Mouse (Mus musculus): ENCODE measurements around the gene C4b.
"Not testable (repeated sequence)": the region's sequence is repeated elsewhere in the genome, so short reads cannot be mapped to it uniquely, and the experiment has no call there.

The C4b gene

DNA sequence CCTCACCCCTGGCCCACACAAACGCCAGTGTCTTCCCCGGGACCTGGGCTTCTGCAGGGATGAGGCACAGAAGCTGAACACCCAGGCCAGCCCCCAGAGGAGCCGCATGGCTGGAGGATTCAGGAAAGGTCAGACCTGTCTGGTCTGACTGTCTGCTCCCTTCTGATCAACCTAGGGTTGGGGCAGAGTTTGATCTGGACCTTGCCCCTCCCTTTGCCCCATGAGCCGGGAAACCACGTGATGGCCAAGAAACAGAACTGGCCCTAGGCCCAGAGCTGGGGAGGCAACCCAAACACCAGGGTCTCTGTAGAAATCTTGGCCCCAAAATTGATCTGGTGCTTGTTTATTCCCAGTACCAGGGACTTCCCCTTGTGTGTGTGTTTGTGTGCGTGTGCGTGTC lies at the start of gene C4b:
Gene C4b, minus strand, starts transcription at position 164 of the 400 bp plus-strand sequence.
- DNase-seq (ENCODE audit: low spot score in 2 of 2), result no peak

DNA sequence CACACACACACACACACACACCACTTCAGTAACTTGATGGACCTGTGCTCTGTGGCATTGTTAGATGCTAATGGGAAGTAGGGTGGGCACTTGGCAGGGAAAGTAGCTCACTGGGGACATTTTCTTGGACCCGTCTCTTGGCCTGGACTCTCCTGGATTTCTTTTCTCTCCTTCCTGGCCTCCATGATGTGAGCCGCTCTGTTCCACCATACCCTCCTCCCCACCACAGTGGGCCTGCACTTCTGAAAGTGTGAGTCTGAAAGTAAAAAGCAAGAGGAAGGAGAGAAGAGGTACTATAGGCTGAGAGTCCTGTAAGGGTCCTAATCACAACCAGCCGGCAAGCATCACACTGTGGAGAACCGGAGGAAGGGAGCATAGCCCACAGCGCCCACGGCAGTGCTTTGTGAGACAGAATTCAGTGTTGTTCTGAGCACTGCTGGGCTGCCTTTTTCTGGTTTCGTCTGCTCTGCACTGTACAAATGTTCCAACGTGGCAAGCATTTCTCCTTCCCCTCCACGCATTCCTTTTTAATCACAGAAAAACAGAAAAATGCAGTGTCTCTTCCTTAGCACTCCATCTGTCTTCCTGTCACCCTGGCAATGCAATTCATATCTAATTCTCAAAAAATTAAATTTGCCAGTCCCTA lies 34.1 kb upstream of the C4b start:
- DNase-seq (ENCODE audit: low spot score in 2 of 2), result peak; percentile 27 to 34

DNA sequence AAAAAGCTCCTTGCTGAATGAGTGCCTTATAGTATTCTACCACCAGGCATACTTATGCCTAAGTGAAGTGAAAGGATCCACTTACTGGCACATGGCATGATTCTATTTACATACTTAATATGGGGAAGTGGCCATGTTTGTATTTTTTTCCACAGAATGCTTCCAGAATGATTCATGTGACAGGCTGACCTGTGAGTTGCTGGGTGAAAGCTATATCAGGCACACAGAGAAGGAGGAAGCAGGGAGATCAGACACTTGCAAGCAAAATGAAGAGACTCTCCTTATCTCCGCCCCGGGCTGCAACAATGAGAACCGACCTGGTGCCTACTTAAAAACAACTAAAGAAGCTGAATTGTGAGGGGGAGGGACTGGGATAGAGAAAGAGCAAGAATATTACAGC lies 17.8 kb upstream of the C4b start:
- DNase-seq (ENCODE audit: low spot score in 2 of 2), result no peak

DNA sequence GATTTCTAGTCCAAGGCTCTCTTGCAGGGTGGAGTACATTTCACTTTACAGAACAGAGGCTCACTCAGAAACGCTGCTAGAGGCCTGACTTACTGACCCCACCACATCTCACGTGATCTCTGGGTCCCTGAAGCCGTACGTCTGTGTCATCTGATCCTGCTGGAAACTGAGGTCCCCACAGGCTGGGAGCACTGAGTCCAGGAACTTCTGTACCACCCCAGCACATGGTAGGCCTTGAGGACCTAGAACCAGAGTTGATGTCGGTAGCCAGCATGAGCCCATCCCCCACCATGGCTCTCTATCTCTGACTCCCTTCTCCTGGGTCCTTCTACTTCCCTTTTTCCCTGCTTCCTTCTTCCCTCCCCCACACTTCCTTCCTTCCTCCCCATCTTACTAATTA lies 2.8 kb upstream of the C4b start:
- no peak for DNase-seq (ENCODE audit: low spot score in 2 of 2)

DNA sequence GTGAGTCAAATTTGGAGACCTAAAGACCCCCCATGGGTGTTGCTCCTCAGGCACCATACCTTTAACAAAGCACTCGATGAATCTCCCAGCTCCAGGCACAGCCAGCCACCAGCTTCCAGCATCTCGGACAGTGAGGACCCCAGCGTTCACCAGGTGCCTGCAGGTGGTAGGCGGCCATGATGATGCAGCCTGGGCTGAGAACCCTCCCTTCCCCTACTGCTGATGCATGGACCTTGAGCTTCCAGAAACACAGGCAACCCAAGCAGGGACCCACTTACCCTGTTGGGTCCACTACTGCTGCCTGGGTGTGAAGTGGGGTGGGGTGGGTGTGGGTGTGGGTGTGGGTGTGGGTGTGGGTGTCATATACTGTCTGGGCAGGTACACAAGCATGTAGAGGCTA lies 1.5 kb upstream of the C4b start:
- not testable (repeated sequence) for DNase-seq (ENCODE audit: low spot score in 2 of 2)

DNA sequence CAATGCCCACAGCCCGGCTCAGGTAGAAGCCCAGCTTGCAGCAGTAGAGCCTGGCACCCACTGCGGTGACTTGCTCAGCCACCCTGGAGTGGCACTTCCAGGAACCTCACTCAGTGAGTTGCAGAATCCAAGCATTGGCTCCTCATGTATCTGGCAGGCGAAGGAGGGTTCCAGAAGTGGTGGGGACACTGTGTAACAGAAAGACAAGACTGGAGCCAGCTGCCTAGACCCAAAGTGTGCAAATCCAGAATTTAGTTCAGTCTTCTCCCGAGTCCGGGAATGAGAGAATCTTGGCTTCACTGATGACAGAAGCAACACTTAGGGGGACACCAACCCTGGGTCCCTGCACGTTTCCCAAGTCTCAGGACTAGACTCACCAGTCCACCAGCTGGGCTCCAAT lies 929 bp upstream of the C4b start:
- DNase-seq (ENCODE audit: low spot score in 2 of 2), result not testable (repeated sequence)

DNA sequence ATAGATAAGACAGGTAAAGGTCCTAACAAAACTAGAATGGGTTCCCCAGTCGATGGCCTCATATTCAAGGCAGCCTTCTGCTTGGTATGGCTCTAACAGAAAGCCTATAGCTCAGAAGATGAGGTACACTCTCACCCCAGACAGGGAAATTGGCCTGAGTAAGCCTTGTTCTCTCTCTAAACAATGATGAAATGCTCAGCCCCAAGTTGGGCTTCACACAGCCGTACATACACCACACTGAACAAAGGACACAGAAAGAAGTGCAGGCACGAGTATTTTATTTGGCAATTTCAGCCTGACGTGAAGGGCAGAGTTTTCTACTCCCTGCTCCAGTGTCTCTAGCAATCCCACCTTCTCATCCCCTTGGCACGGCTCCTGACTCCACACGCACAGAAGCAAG lies 524 bp upstream of the C4b start:
- DNase-seq (ENCODE audit: low spot score in 2 of 2), result no peak

DNA sequence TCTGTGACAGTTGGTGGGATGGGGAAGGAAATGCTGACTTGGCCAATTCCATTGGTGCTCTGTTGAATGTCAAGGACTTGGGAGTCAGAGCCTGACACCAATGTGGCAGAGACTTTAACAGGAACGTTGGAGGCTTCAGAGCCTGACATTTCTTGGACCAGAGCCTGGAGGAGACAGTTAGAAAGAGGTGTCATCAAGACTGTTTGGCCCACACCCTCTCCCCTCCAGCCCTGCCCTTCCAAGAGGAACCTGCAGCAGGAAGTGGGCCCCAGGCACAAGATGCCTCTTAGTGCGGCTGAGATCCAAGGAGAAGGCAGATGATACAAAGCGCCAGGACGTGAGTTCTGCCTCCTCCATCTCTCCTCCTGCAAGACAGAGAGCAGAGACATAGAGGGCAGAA lies 3.4 kb downstream of the C4b start:
- DNase-seq (ENCODE audit: low spot score in 2 of 2), result no peak

DNA sequence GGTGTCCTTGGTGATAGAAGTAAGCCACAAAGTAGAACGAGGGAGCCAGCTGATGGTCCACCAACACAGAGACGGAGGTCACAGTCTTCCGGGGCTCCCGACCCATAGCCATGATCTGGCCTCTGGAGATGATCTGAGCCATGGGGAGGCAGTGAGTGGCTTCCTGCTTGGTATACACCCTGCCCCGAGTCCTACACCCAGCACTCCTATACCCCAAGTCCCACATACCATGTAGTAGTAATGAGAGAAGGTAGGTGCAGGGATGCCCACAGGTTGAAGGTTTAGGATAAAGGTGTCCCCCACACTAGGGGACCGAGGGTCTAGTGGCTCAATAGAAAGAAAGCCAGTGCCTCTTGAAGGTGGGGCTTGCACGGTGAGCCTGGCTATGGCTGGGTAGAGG lies 4.0 kb downstream of the C4b start:
- DNase-seq (ENCODE audit: low spot score in 2 of 2), result not testable (repeated sequence)

DNA sequence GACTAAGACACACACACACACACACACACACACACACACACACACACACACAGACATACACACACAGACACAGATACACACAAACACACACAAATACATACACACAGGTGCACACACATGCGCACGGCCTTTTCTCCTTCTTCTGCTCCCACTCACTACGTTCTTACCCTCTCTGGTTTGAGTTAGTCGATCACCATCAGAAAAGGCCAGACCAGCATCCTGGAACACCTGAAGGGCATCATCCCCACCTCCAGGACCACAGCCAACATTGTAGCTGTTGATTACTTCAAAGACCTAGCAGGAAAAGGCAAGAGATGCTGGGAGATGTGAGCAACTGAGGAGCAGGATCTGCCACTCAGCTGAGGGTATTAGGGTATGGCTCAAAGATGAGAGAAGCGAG lies 6.2 kb downstream of the C4b start:
- DNase-seq (ENCODE audit: low spot score in 2 of 2), result not testable (repeated sequence)

DNA sequence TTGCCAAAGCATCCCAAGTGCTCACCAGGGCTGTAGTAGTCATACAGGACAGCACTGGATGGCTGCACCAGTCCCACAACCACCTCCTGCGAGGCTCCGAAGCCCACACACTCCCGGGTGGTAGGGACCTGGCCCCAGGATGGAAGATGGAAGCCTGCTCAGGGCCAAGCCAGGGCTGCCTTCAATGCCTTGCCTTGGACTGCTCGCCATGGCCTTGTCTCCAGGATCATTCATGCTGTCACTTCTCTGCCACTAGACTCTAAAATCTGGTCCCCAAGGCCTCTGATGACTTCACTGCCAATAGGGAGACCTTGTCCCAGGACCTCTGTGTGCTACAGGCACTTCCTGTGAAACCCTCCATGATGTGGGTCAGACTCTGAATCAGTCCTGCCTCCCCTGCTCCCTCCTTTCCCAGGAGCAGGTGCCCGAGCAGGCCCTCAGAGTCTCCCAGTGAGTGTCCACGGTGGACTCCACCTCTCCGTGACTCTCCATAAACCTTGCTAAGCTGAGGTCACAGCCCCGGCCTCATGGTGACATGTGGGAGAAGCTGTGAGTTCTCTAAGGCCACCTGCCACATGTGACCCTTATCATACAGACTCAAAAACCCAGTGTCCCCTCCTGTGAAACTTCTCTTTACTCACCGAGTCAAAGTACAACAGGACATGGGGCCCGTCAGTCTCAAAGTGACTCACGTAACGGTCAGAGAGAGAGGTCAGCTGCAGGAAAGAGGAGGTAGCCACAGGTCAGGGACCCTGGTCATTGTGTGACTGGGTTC lies 13.7 kb downstream of the C4b start:
- not testable (repeated sequence) for DNase-seq (ENCODE audit: low spot score in 2 of 2)

DNA sequence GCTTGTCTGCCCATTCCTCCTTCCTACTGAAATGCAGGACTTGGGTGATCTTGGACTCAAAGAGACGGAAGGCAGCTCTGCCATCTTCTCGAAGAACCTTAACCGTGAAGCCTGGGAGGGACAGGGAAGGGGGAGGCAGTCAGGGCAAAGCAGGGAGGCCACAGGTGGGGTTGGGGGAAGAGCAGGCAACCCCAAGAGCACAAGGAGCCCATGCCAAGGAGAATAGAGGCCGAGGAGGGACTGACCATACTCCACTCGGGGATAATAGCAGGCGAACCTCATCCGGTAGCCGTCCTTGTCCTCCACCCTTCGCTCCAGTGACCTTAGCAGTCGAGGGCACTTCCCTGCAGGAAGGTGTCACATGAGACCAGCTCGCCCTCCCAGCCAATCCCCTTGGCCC lies 14.5 kb downstream of the C4b start:
- not testable (repeated sequence) for DNase-seq (ENCODE audit: low spot score in 2 of 2)

DNA sequence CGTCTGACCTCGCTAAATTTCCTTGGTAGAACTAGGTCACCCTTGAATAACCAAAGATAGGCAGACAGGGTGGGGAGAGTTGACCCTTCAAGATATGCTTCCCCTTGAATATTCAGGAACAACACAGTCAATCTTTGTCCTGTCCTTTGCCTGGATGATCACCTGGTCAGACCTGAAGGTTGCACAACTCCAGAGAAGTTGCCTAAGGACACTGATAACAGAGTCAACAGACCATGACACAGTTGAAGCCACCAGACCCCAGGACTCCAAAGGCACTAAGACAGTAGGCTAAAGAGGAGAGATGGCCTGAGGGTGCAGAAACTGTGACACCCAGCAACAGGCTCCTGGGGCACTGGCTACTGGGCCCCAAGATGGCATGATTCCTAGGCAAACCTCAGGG lies 15.8 kb downstream of the C4b start:
- no peak for DNase-seq (ENCODE audit: low spot score in 2 of 2)

DNA sequence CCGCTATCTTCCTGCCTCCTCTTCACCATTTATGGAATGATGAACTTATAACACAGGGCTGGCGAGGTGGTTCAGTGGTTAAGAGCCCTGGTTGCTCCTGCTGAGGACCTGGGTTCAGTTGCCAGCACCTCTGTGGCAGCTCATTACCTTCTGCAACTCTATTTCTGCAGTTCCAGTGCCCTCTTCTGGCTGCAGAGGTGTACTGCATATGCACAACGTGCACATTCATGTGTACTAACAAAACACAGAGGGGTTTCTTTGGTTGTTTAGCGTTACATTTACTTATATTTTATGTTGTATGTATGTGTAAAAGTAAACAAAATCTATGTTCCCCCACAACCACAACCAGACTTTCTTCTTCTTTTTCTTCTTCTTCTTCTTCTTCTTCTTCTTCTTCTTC lies 20.6 kb downstream of the C4b start:
- DNase-seq (ENCODE audit: low spot score in 2 of 2), result no peak

DNA sequence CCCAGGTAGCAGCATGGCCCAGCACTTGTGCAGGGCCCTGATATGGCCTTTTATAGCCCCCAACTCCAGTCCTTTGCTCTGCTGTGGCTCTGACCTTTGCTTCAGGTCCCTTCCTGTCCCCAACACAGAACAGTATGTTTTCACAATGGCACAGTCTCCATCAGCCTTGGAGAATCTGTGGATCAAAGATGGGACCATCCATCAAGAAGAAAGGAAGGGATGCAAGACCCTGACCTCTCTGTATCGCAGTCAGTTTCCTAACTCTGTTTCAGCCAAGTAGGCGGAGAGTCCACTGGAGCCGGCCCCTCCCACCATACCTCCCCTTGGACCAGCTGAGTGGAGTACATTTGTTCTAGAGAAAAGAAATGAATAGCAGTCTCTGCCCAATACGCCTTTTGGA lies 21.4 kb downstream of the C4b start:
- not testable (repeated sequence) for DNase-seq (ENCODE audit: low spot score in 2 of 2)

DNA sequence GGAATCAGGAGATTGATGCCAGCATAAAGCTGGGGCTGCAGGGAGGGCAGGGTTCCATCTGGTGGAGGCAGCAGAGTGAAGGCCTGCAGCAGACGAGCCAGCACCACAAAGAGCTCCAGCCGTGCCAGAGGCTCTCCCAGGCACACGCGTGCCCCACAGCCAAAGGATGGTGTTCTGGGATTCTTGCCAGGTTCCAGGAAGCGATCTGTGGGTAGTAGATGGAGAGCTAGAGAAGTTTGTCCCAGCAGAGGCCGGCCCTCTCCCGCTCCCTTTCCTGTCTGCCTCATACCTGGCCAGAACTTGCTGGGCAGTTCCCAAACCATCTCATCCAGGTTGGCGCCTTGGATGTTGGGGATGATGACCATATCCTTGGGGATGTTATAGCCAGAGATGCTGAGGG lies 23.8 kb downstream of the C4b start:
- not testable (repeated sequence) for DNase-seq (ENCODE audit: low spot score in 2 of 2)

DNA sequence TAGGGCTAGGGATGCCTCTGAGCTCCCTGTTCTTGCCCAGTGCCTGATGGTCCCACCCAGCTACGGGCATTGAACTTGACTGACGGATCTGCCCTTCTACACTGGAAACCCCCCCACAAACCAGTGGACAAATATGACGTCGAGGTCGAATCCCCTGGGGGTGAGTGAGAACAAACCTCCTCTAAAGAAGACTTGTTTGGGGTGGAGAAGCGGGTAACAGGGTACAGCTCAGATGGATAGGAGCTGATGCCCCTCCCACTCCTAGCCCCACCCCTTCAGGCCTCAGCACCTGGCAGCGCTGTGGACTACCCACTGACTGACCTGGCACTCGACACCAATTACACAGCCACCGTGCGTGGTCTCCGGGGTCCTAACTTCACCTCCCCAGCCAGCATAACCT lies 26.3 kb downstream of the C4b start:
- no peak for DNase-seq (ENCODE audit: low spot score in 2 of 2)

DNA sequence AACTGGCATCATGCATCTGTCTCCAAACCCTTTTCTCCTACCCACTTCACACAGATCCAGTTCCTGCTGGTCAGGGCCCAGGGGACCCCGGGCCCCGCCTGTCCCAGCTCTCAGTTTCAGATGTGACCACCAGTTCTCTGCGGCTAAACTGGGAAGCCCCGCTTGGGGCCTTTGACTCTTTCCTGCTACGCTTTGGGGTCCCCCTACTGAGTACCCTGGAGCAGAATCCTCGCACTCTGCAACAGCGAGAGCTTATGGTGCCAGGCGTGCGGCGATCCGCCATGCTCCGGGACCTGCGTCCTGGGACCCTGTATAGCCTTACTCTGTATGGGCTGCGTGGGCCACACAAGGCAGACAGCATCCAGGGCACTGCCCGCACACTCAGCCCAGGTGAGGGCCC lies 27.4 kb downstream of the C4b start:
- no peak for DNase-seq (ENCODE audit: low spot score in 2 of 2)

DNA sequence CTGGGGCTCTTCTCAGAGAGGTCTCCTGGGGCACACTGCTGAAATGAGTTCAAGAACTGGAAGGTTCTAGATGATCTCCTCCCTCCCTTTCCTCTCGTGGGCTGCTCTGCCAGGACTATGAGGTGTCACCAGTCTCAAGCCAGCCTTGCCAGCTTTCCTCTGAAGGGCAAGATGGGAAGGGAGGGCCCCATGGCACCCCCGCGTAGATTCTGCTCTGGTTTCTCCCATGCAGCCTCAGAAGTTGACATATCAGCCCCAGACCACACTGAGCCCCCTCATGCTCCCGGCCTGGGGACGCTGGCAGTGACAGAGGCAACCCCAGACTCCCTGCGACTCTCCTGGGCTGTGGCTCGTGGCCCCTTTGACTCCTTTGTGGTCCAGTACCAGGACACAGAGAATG lies 28.2 kb downstream of the C4b start:
- not testable (repeated sequence) for DNase-seq (ENCODE audit: low spot score in 2 of 2)

DNA sequence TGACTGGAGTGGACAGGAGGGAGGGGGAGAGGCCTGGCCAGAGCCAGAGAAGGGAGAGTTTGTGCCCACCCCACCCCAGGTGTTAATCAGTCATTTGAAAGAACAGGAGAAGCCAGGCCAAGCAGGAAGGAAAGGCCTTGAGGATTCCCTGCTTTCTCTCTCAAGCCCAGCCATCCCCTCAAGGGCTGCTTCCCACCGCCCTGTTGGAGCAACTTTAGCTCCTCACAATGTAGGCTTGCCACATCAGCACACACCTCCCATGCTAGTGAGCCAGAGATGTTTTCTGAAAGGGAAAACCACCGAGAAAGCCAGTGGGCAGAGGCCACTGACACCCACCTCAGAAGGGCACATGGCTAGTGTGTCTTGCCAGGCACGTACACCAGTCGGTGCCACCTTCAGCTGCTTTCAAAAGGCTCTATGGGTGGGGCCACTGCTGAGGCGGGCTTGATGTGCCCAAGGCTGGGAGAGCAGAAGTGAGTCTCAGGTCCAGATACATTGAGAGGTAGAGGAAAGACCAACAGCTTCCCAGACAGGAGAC lies 28.7 kb downstream of the C4b start:
- not testable (repeated sequence) for DNase-seq (ENCODE audit: low spot score in 2 of 2)

DNA sequence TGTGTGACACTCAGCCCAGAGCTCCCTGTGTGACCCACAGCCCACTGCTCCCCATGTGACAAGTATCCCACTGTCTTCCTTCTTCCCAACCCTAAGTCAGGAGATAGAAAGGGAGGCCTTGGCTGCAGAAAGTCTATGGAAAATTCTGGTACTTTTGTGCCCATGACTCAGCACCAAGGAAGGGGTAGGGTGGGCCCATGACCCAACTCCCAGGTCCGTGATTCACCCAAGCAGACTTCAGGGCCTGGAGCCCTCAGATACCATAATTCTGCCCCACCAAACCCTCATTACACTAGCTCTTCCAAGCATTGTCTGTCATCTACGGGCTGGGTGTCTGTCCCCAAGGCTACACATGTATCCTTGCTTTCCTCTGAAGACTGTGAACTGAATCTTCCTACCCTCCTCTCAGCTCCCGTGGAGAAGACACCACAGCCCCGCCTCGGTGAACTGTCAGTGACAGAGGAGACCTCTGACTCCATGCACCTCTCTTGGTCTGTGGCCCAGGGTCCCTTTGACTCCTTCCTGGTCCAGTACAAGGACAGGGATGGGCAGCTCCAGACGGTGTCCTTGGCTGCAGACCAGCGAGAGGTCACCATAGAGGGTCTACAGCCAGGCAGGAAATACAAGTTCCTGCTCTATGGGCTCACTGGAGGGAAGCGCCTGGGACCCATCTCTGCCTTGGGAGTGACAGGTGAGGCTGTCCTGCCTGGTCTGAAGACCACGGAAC lies 29.3 kb downstream of the C4b start:
- not testable (repeated sequence) for DNase-seq (ENCODE audit: low spot score in 2 of 2)

DNA sequence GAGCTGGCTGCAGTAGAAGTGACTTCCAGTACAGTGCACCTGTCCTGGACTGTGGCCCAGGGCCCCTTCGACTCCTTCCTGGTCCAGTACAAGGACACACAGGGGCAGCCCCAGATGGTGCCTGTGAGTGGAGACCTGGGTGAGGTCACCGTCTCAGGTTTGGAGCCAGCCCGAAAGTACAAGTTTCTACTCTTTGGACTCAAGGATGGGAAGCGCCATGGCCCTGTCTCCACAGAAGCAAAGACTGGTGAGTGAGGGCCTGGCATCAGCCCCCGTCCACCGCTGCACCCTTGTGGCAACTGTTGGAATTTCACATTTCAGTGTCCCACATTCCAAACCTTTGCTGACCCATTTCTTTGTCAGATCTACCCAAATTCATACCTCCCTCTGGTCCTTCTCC lies 30.7 kb downstream of the C4b start:
- DNase-seq (ENCODE audit: low spot score in 2 of 2), result no peak

DNA sequence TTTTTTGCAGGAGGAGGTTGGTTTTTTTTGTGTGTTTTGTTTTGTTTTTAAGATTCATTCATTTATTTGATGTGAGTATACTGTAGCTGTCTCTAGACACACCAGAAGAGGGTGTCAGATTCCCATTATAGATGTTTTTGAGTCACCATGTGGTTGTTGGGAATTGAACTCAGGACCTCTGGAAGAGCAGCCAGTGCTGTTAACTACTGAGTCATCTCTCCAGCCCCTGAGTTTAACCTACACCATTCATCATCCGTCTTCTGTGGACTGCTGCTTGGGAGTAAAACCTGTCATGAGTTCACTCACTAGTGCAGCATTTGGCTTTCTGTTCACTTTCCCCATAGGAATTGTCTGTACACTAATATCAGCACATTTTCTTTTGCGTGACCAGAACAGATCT lies 37.2 kb downstream of the C4b start:
- not testable (repeated sequence) for DNase-seq (ENCODE audit: low spot score in 2 of 2)
